Mouse (Mus musculus): ENCODE data around the gene Fap.

Fap gene

GRCm38 (mm10) chr2:62526399-62526798 is 47.5 kb downstream of the Fap start:
- no peak for DNase-seq (ENCODE audit: low read depth, low spot score)

GRCm38 (mm10) chr2:62517790-62518189 is 56.1 kb downstream of the Fap start:
- DNase-seq (ENCODE audit: low read depth, low spot score): no peak

DNA sequence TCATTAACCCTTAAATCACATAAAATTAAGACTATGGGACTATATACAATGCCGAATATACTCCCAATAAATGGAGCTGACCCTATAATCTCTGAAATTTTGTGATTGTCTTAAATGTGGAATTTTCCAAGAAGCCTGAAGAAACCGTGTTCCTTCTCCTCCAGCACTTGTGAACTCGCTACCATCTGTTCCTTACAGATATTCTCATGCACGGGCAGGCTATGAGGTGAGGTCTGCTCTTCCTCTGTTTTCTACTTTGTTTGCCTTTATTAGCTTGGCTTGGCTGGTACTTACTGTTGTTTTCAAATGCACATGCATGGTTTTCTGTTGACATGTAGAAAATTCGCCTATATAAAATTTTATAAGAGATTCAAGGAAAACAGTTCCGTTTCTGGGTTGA is 59.4 kb downstream of the Fap start:
- no peak for DNase-seq (ENCODE audit: low read depth, low spot score)

GRCm38 (mm10) chr2:62513477-62513876 is 60.4 kb downstream of the Fap start:
- no peak for DNase-seq (ENCODE audit: low read depth, low spot score)

DNA sequence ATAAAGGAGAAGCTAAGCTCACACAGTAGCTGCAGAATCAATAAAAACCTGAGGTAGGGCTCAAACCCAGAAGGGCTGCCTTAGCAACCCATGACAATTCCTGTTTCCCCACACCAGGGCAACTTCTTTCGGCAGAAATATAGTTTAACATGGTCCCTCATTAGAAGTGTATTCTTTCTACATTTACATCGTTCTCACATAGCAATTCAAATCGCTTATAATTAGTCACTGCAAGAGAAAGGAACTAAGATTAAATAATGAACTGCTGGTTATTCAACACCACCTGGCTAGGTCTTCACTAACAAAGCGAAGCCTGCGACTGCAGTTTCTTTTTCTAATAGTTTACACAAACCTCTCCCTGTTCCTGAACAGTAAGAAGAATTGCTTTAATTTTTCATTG is 66.7 kb downstream of the Fap start:
- no peak for DNase-seq (ENCODE audit: low read depth, low spot score)

DNA sequence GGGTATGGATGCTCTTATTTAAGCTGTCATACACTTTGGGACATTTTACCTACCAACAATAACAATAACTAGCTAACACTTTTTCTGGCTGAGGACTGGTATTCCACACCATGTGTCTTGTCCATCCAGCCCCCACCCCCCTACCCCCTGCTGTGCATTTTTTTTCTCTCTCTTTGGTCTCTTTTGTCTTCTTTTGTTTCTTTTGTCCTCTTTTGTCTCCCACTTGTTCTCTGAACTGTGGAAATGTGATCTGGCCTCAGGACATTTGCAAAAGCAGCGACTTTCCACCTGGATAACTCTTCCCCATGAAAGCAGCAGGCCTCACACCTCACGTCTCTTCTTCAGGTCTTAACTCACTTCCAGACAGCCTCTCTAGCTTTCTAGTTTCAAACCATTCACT is 67.4 kb downstream of the Fap start:
- DNase-seq (ENCODE audit: low read depth, low spot score): no peak

GRCm38 (mm10) chr2:62504269-62504796 is 69.5 kb downstream of the Fap start:
- DNase-seq (ENCODE audit: low read depth, low spot score): no peak

DNA sequence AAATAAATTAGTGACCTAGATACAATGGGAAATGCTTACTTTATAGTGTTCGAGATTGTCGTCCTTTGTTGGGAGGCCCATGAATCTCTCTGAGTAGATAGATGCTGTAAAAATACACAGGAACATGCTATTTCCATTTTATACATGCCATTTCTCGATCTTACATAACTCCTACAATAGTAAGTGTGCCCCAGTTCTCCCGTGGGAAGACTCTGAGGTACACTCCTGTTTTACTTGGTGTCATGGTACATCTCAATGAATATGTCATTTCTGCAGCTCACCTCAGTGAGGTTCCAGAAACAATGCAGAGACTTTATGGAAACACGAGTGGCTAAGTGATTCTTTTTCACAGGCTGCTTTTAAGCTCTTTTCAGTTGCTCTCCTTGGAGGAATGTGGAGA is 70.5 kb downstream of the Fap start:
- DNase-seq (ENCODE audit: low read depth, low spot score): no peak

- no peak for DNase-seq (ENCODE audit: low read depth, low spot score)
These were observed 71.4 kb downstream of the Fap start for GRCm38 (mm10) chr2:62502516-62502915.

- DNase-seq (ENCODE audit: low read depth, low spot score): no peak
These were observed 75.1 kb downstream of the Fap start for GRCm38 (mm10) chr2:62498821-62499220.

GRCm38 (mm10) chr2:62498086-62498485 is 75.8 kb downstream of the Fap start:
- DNase-seq (ENCODE audit: low read depth, low spot score): no peak

GRCm38 (mm10) chr2:62497333-62498002 is 76.4 kb downstream of the Fap start:
- DNase-seq (ENCODE audit: low read depth, low spot score): no peak

DNA sequence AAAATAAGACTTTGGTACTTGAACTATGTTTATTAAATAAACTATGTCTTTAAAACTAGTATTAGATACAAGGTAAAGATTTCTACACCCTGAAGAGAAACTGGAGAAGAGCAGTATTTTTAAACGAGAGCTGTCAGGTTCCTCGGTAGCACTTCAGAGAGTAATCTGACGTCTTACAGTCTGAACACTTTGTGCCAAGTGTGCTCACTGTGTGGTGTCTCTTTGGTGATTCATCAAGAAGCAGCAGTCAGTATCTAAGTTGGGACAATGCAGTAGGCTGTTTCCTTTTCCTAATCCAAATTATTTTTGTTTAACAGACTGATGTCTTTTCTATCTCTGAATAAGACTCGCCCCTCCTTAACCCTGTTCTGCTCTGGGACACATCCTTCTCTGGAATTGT is 78.5 kb downstream of the Fap start:
- DNase-seq (ENCODE audit: low read depth, low spot score): no peak

DNA sequence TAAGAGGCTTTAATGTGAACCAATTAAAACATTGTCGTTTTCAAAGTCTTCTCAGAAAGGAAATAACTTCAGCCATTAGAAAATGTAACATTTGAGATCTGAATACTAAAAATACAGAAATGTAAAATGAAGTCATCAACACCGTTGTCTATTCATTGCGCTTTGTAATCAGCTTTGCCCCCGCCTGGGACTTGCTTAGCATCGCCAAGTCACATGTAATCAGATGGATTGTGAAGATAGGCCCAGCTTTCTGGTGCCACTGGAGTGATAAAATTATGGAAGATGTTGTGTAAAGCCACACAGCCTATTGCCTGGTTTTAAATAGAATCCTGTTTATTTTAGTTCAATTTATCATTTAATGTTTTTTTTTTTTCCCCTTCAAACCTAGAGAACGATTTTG is 84.0 kb downstream of the Fap start:
- no peak for DNase-seq (ENCODE audit: low read depth, low spot score)

- DNase-seq (ENCODE audit: low read depth, low spot score): peak; percentile 21
These were observed 89.0 kb downstream of the Fap start for GRCm38 (mm10) chr2:62484906-62485305.

DNA sequence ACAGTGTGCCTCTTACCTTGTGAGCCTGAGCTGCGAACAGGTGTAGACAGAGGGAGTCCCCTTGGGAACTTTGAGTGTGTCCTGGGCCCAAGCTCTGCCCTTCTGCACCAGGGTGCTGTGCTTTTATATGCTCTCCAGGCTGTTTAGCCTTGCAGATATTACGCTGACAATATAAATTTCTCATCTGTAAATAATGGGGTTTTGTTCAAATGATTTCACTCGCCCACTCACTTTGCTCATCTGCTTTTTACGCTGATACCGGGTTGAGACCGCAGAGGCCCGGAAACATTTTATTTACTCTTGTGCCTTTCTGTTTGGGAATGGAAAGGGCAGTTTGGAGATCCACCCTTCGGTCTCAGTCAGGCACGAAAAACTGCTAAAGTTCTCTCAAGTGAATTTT is 90.3 kb downstream of the Fap start, which contains the start of gene Gcg:
Gene Gcg, minus strand, starts transcription at position 101 of the 400 bp plus-strand sequence.
- no peak for DNase-seq (ENCODE audit: low read depth, low spot score)

DNA sequence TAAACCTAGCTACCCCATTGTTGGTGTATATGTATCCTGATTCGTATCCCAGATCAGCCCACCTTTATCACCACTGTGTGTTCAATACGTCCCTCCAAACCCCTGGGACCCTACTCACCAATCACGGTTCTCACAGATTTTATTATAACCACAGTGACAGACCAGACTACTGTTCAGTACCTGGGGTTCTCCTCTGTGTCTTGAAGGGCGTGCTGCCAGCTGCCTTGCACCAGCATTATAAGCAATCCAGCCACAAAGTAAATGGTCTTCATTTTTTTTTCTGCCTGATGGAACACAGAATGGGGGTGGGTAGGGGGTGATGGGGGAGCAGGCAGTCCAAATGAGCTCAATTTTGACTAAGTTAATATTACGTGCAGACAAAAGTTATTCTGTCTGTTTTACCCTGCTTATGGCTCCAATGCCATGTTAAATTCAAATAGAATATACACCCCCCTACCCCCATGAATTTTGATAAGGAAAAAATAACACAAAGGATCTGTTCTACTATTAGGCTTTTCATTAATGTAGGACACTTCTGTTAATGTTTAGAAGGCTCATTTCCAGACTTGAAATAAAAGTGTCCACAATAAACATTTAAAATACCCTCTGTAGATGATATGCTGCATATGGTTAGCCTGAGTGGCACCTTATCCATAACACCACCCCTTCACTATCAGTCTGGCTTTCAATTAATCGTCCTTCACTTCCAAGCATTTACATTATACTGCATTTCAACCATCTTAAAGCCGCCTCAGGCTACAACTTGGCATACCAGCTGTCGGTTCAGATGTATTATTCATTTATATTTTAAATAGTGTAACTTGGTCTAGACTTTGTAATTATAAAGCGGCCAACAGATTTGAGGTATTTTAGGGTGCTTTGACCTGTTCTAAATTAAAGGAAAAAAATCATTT is 93.3 kb downstream of the Fap start:
- DNase-seq (ENCODE audit: low read depth, low spot score): no peak

DNA sequence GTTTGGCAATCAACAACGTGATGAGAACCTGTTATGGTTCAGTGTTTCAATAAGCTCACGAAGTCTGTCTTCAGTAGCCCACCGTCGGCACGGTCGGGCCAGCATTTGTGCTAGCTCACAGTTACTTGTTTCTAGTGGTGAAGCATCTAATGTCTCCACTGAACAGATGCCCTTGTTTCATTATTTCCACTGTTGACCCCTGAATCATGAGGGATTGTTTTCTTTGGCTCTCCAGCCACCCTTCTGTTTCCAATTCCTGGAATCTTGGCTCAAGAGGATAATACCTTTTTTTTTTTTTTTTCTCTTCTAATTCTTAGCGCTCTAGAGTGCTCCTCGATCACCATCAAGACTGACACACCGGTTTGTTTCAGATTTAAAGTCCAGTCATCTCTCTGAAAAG is 104.3 kb downstream of the Fap start:
- DNase-seq (ENCODE audit: low read depth, low spot score): no peak

GRCm38 (mm10) chr2:62463287-62463686 is 110.6 kb downstream of the Fap start:
- DNase-seq (ENCODE audit: low read depth, low spot score): no peak

GRCm38 (mm10) chr2:62462174-62462573 is 111.7 kb downstream of the Fap start:
- DNase-seq (ENCODE audit: low read depth, low spot score): no peak

- peak; percentile 89 for DNase-seq (ENCODE audit: low read depth, low spot score)
These were observed 112.9 kb downstream of the Fap start for GRCm38 (mm10) chr2:62460815-62461450.

- DNase-seq (ENCODE audit: low read depth, low spot score): peak; percentile 91
These were observed 113.6 kb downstream of the Fap start for GRCm38 (mm10) chr2:62460231-62460710.
